In the genomic region with DNA sequence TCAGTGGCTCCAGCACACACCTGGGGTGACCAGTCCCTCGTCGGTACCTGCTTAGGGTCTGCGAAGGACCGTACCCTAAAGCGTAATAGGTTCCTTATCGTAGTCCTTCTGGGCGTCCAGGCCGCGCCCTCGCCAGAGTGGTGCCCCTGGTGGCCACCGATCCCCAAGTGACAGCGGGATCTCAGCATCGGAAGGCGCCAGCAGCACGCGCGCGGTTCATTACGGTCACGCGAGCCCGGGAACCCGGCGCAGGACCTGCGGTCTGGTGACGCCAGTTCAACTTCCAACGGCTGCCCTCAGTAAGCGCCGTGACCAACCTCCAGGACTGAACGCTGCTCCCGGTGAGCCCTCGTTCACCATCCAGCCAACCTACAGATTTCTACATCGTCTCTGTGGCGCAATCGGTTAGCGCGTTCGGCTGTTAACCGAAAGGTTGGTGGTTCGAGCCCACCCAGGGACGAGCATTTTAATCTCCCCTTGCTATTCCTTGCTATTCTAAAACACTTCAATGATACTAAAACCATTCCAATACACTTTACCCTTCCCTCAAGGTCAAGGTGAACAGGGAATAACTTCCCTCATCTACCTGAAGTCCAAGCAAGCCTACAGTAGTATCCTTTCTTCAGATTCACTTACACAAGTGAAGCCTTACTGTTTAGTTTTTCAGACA, we compare ENCODE assay signal across 9 mouse cellular contexts. TPM values are rescaled to one million over a fixed set of nuclear protein-coding genes. Genes with fewer than 3 reads are reported as not detected.
A peak's percentile ranks its signal among the peaks of the same experiment; 100 is the strongest.
DNase-seq lines count a peak whose midpoint lies in the region; ATAC-seq lines count a peak whose summit lies in the region.
"Had no signal": no experiment of that assay in that cellular context is flagged by ENCODE, and none has a peak within 500 bp of the region (broad histone marks: within the 10 kb centered on the region; RNA-seq: fewer than 3 reads in every experiment).

No protein-coding gene starts in this region.

- DNase-seq in adrenal gland, adult 2 months, result peak; percentile 31
- DNase-seq in adrenal gland, postnatal 4 days (ENCODE audit: low spot score in 2 of 2), result no peak
- DNase-seq in right cerebral cortex, postnatal 14 days, result peak; percentile 13
- no peak for DNase-seq in right cerebral cortex, adult 18-20 months
- DNase-seq in neural tube, embryonic 11.5 days (ENCODE audit: low spot score), result peak; percentile 74

- H3K36me3 ChIP-seq in heart, embryonic 13.5 days, result no peaks in the 10 kb centered on the region
- H3K36me3 ChIP-seq in limb, embryonic 15.5 days, result no peaks in the 10 kb centered on the region
- H3K36me3 ChIP-seq in neural tube, embryonic 11.5 days (ENCODE audit: control insufficient read depth, insufficient read depth, low read length), result no peaks in the 10 kb centered on the region

- H3K27me3 ChIP-seq in heart, embryonic 13.5 days (replicated peaks), result peaks cover 97% of the 10 kb centered on the region
- H3K27me3 ChIP-seq in limb, embryonic 15.5 days, result peaks cover 92% of the 10 kb centered on the region
- H3K27me3 ChIP-seq in neural tube, embryonic 11.5 days (ENCODE audit: control insufficient read depth, insufficient read depth, low read length), result peaks cover 69% of the 10 kb centered on the region

- H3K4me1 ChIP-seq in heart, embryonic 13.5 days, result peaks cover 14% of the 10 kb centered on the region
- H3K4me1 ChIP-seq in limb, embryonic 15.5 days, result peaks cover 14% of the 10 kb centered on the region
- H3K4me1 ChIP-seq in neural tube, embryonic 11.5 days (ENCODE audit: control insufficient read depth, insufficient read depth, low read length), result peaks cover 13% of the 10 kb centered on the region

- no peak; the same call in 1 of the 2 replicates for ATAC-seq in heart, embryonic 13.5 days (ENCODE audit: extremely low read depth, insufficient number of reproducible peaks, low FRiP score, low TSS enrichment)
- ATAC-seq in limb, embryonic 15.5 days (ENCODE audit: insufficient number of reproducible peaks, low FRiP score, low TSS enrichment, low read depth), result no peak; the same call in 1 of the 2 replicates
- ATAC-seq in neural tube, embryonic 11.5 days (ENCODE audit: insufficient read depth, low FRiP score, low TSS enrichment), result peak; percentile 53
- ATAC-seq in inflammation-experienced regulatory T-cells, adult 6 months, result no peak

- peak overlapping the region; percentile 70 for H3K4me2 ChIP-seq in heart, embryonic 13.5 days
- H3K4me2 ChIP-seq in limb, embryonic 15.5 days, result peak overlapping the region; percentile 50
- H3K4me2 ChIP-seq in neural tube, embryonic 11.5 days (ENCODE audit: low read depth), result peak overlapping the region; percentile 54

- H3K27ac ChIP-seq in heart, embryonic 13.5 days (replicated peaks), result no peak overlapping the region
- no peak overlapping the region for H3K27ac ChIP-seq in limb, embryonic 15.5 days
- H3K27ac ChIP-seq in neural tube, embryonic 11.5 days (ENCODE audit: low read depth, low read length), result no peak overlapping the region

- H3K9ac ChIP-seq in heart, embryonic 13.5 days, result peak overlapping the region; percentile 61
- H3K9ac ChIP-seq in limb, embryonic 15.5 days, result no peak overlapping the region
- H3K9ac ChIP-seq in neural tube, embryonic 11.5 days (ENCODE audit: low read length), result no peak overlapping the region

- under 1% methylated on average over 41 of the region's 41 CpGs for WGBS in heart, embryonic 13.5 days
- WGBS in limb, embryonic 15.5 days, result 1% methylated on average over 41 of the region's 41 CpGs
- under 1% methylated on average over 41 of the region's 41 CpGs for WGBS in neural tube, embryonic 11.5 days

- no peaks in the 10 kb centered on the region for H3K9me3 ChIP-seq in heart, embryonic 13.5 days
- no peaks in the 10 kb centered on the region for H3K9me3 ChIP-seq in limb, embryonic 15.5 days
- no peaks in the 10 kb centered on the region for H3K9me3 ChIP-seq in neural tube, embryonic 11.5 days (ENCODE audit: control insufficient read depth, low read length)

- H3K4me3 ChIP-seq in heart, embryonic 13.5 days, result peak overlapping the region; percentile 52
- H3K4me3 ChIP-seq in limb, embryonic 15.5 days, result peak overlapping the region; percentile 40
- peak overlapping the region; percentile 40 for H3K4me3 ChIP-seq in neural tube, embryonic 11.5 days (ENCODE audit: low read depth, low read length)

RNA-seq across cellular contexts. Expression of a gene that starts 50.1 kb away (rescaled TPM):
- total RNA-seq in adrenal gland, adult 2 months (2021), result not detected
- not detected in 2 replicates for polyA plus RNA-seq in adrenal gland, adult 2 months (2012; rRNA removed)
- total RNA-seq in adrenal gland, postnatal 4 days (2021), result not detected
- polyA plus RNA-seq in heart, embryonic 13.5 days (2015; fragmentation: Nextera tagmentation; extraction: Ambion mirVana), result 0.68 and 0.78 TPM in 2 replicates
- 0.22 and 0.55 TPM in 2 replicates for polyA plus RNA-seq in limb, embryonic 15.5 days (2015; fragmentation: Nextera tagmentation; extraction: Ambion mirVana)
- not detected in 2 replicates for polyA plus RNA-seq in neural tube, embryonic 11.5 days (2014; fragmentation: Nextera tagmentation; extraction: Ambion mirVana)
- not detected for polyA plus RNA-seq in inflammation-experienced regulatory T-cells, adult 6 months (2017; shearing (Covaris generic))
- total RNA-seq: heart, adult 18-20 months had no signal

Comparison
In these comparisons a context has a peak if more than half of its experiments do, and no peak if none do; other contexts are left out.
1. DNase-seq: peak in adrenal gland, adult 2 months (single experiment), right cerebral cortex, postnatal 14 days (single experiment) and neural tube, embryonic 11.5 days (single experiment); none in adrenal gland, postnatal 4 days (0 of 2) and right cerebral cortex, adult 18-20 months (single experiment).
2. Peak in every context shown above with its lines, with median percentiles within 50 percentile points of each other: H3K4me2 ChIP-seq and H3K4me3 ChIP-seq.